Mouse (Mus musculus): Measurements from ENCODE around the gene Defa30.
"Not testable (repeated sequence)": the region's sequence is repeated elsewhere in the genome, so short reads cannot be mapped to it uniquely, and the experiment has no call there.

The Defa30 gene

DNA sequence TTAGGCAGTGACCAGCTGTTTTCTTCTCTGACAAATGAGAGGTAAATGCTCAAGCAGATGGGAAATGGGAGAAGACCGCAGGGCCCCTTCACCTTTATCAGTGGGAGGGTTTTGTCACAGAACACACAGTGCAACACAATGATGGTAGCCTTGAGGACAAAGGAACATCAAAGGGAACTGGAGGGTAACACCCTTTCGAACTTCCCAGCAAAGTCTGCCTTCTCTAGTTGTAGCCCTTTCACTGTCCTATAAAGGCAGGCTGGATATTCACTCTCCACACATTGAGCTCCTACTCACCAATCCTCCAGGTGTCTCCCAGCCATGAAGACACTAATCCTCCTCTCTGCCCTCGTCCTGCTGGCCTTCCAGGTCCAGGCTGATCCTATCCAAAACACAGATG lies at the start of gene Defa30:
Defa30 (plus strand) TSS at position 301 of the 400 bp plus-strand sequence.
- not testable (repeated sequence) for DNase-seq (ENCODE audit: low spot score in 2 of 2)

DNA sequence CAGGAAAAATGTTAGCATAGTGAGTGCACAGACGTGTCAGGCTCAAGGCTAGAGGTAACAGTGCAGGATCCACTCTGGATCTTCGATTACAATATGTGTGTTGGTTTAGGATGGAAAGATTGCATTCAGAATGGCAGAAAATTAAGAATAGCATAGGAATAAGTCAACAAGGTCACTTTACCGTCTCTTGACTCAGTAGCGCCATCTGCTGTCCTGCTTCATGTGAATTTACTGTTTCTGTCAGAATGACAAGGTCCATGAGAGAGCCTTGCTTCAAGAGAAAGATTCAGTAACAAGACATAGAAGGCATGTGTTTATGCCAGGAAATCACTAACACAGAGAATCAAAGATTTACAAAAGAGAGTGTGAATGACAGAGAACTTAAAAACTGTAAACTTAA lies 41.3 kb upstream of the Defa30 start:
- no peak for DNase-seq (ENCODE audit: low spot score in 2 of 2)

DNA sequence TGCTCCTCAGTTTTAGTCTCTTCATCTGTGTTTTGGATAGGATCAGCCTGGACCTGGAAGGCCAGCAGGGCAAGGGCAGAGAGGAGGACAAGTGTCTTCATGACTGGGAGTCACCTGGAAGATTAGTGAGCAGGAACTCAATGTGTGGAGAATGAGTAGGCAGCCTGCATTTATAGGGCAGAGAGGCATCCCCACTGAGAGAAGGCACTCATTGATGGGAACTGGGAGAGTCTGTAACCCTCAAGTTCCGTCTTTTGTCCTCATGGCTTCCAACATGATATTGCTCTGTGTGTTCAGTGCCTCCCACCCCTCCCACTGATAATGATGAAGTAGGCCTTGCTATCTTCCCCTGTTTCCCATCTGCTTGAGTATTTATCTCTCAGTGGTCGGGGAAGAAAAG lies 38.5 kb upstream of the Defa30 start, which contains the start of gene Gm14851:
Gm14851 (minus strand) TSS at position 101 of the 400 bp plus-strand sequence.
- DNase-seq (ENCODE audit: low spot score in 2 of 2), result not testable (repeated sequence)

DNA sequence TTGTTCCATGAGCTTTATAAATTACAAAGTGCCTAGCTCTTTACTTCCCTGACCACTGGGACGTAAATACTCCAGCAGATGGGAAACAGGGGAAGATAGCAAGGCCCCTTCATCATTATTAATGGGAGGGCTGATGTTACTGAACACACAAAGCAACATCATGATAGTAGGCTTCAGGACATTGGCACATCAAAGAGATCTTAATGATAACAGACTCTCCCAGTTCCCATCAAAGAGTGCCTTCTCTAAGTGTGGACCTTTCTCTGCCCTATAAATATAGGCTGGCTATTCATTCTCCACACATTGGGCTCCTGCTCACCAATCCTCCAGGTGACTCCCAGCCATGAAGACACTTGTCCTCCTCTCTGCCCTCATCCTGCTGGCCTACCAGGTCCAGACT lies 27.5 kb downstream of the Defa30 start, which contains the start of gene Defa22:
Defa22 (plus strand) TSS at position 301 of the 400 bp plus-strand sequence.
- DNase-seq (ENCODE audit: low spot score in 2 of 2), result not testable (repeated sequence)

Measured in spleen, postnatal 10 days (tissue).